Comparison of ENCODE assay signal across 8 mouse cellular contexts in genomic region chr13:37826994-37827262, GRCm38 (mm10). TPM values are rescaled to one million over a fixed set of nuclear protein-coding genes. Genes with fewer than 3 reads are reported as not detected.
DNase-seq lines count a peak whose midpoint lies in the region; ATAC-seq and TF ChIP-seq lines count a peak whose summit lies in the region.

No protein-coding gene starts in this region.

- no peak for TF ChIP-seq CTCF in bone marrow macrophage, adult 2 months (IDR thresholded peaks at IDR 0.05; ENCODE audit: low read depth, low read length)

- H3ac ChIP-seq in myocyte (ENCODE audit: control insufficient read depth, insufficient read length) = peak overlapping the region; percentile 75

- H3K79me2 ChIP-seq in myocyte (ENCODE audit: control insufficient read depth, insufficient read depth) = peaks cover 48% of the 10 kb centered on the region

- DNase-seq in kidney, adult 8-10 months = no peak
- no peak for DNase-seq in adrenal gland, postnatal 4 days (ENCODE audit: low spot score in 2 of 2)
- no peak for DNase-seq in kidney, postnatal 36 days
- no peak for DNase-seq in lung, adult 18-20 months

- peak overlapping the region; percentile 98 for H3K4me2 ChIP-seq in kidney, embryonic 14.5 days (replicated peaks; ENCODE audit: low read depth, low read length)
- peak overlapping the region; percentile 89 for H3K4me2 ChIP-seq in hindbrain, embryonic 16.5 days (ENCODE audit: low read length)
- no peak overlapping the region for H3K4me2 ChIP-seq in myocyte (ENCODE audit: low read depth)

- peak overlapping the region; percentile 91 for H3K9ac ChIP-seq in kidney, embryonic 14.5 days (ENCODE audit: low read depth, low read length)
- H3K9ac ChIP-seq in hindbrain, embryonic 16.5 days (ENCODE audit: low read depth, low read length) = peak overlapping the region; percentile 70

- peak overlapping the region; percentile 85 for H3K27ac ChIP-seq in kidney, embryonic 14.5 days (ENCODE audit: low read depth, low read length)
- peak overlapping the region; percentile 68 for H3K27ac ChIP-seq in bone marrow macrophage, adult 2 months (ENCODE audit: insufficient read depth, low read depth, low read length)
- H3K27ac ChIP-seq in hindbrain, embryonic 16.5 days (ENCODE audit: low read depth, low read length) = peak overlapping the region; percentile 75

- H3K4me3 ChIP-seq in kidney, embryonic 14.5 days (ENCODE audit: low read length) = peak overlapping the region; percentile 87
- peak overlapping the region; percentile 87 for H3K4me3 ChIP-seq in bone marrow macrophage, adult 2 months (ENCODE audit: insufficient read depth, low read length)
- H3K4me3 ChIP-seq in hindbrain, embryonic 16.5 days (ENCODE audit: low read length) = peak overlapping the region; percentile 62
- peak overlapping the region; percentile 88 for H3K4me3 ChIP-seq in myocyte

- no peaks in the 10 kb centered on the region for H3K27me3 ChIP-seq in kidney, embryonic 14.5 days (ENCODE audit: control insufficient read depth, insufficient read depth, low read length)
- H3K27me3 ChIP-seq in hindbrain, embryonic 16.5 days (replicated peaks; ENCODE audit: control insufficient read depth, insufficient read depth, low read length) = peaks cover 16% of the 10 kb centered on the region
- no peaks in the 10 kb centered on the region for H3K27me3 ChIP-seq in myocyte (ENCODE audit: control insufficient read depth, insufficient read depth, insufficient read length)

- peaks cover 38% of the 10 kb centered on the region for H3K4me1 ChIP-seq in kidney, embryonic 14.5 days (ENCODE audit: control insufficient read depth, insufficient read depth, low read length)
- peaks cover 25% of the 10 kb centered on the region for H3K4me1 ChIP-seq in bone marrow macrophage, adult 2 months (ENCODE audit: control insufficient read depth, insufficient read depth, low read length)
- peaks cover 29% of the 10 kb centered on the region for H3K4me1 ChIP-seq in hindbrain, embryonic 16.5 days (ENCODE audit: control insufficient read depth, insufficient read depth, low read depth, low read length)

- no peaks in the 10 kb centered on the region for H3K9me3 ChIP-seq in kidney, embryonic 14.5 days (ENCODE audit: control insufficient read depth, low read length)
- no peaks in the 10 kb centered on the region for H3K9me3 ChIP-seq in hindbrain, embryonic 16.5 days (ENCODE audit: control insufficient read depth, low read length)

- no peak for TF ChIP-seq POLR2A in bone marrow macrophage, adult 2 months (IDR thresholded peaks at IDR 0.05; ENCODE audit: borderline replicate concordance, low read depth, low read length)
- TF ChIP-seq POLR2A in myocyte (IDR thresholded peaks at IDR 0.05; ENCODE audit: insufficient read length, low read depth) = no peak

- ATAC-seq in kidney, embryonic 14.5 days (ENCODE audit: low FRiP score, low TSS enrichment) = no peak; the same call in 1 of the 2 replicates
- peak; percentile 19; the same call in 1 of the 2 replicates for ATAC-seq in hindbrain, embryonic 16.5 days

- no peaks in the 10 kb centered on the region for H3K36me3 ChIP-seq in kidney, embryonic 14.5 days (ENCODE audit: control insufficient read depth, insufficient read depth, low read length)
- H3K36me3 ChIP-seq in hindbrain, embryonic 16.5 days (ENCODE audit: control insufficient read depth, insufficient read depth, low read length) = no peaks in the 10 kb centered on the region
- H3K36me3 ChIP-seq in myocyte (ENCODE audit: control insufficient read depth, insufficient read depth) = no peaks in the 10 kb centered on the region

- under 1% methylated on average over 35 of the region's 36 CpGs for WGBS in kidney, embryonic 14.5 days
- 0% methylated on average over 12 of the region's 36 CpGs for WGBS in hindbrain, embryonic 16.5 days

TF ChIP-seq in myocyte, 11 proteins besides CTCF, POLR2A, EP300 and RAD21:
- no peak for TF ChIP-seq MAX (IDR thresholded peaks at IDR 0.05; ENCODE audit: low read depth)
- TF ChIP-seq TCF3 (IDR thresholded peaks at IDR 0.05; ENCODE audit: insufficient read length, low read depth) = no peak
- no peak for TF ChIP-seq SRF (IDR thresholded peaks at IDR 0.05; ENCODE audit: control insufficient read depth, insufficient read length, low read depth)
- no peak for TF ChIP-seq REST (IDR thresholded peaks at IDR 0.05; ENCODE audit: insufficient read depth, insufficient read length)
- TF ChIP-seq MYOD1 (IDR thresholded peaks at IDR 0.05; ENCODE audit: control insufficient read depth in 1 of 3, insufficient read length in 2 of 3, low read depth in 2 of 3) = no peak
- TF ChIP-seq E2F4 (IDR thresholded peaks at IDR 0.05; ENCODE audit: insufficient read depth) = no peak
- no peak for TF ChIP-seq USF1 (IDR thresholded peaks at IDR 0.05; ENCODE audit: low read depth)
- TF ChIP-seq TCF12 (IDR thresholded peaks at IDR 0.05; ENCODE audit: insufficient read depth, poor library complexity, severe bottlenecking) = no peak
- no peak for TF ChIP-seq CEBPB (IDR thresholded peaks at IDR 0.05; ENCODE audit: insufficient read depth, poor library complexity, severe bottlenecking)
- TF ChIP-seq POLR2AphosphoS2 (IDR thresholded peaks at IDR 0.05; ENCODE audit: insufficient read length, low read depth) = no peak
- TF ChIP-seq MYOG (IDR thresholded peaks at IDR 0.05; ENCODE audit: control insufficient read depth in 1 of 3, insufficient read depth in 1 of 3, insufficient read length in 2 of 3, low read depth in 2 of 3) = no peak

RNA-seq across cellular contexts. Expression of gene Rreb1, which starts 48.7 kb away (rescaled TPM):
- polyA plus RNA-seq in kidney, embryonic 14.5 days (2014; fragmentation: Nextera tagmentation; extraction: Ambion mirVana) = 12.2 and 16.7 TPM in 2 replicates
- polyA plus RNA-seq in bone marrow macrophage, adult 2 months (2012; ENCODE audit: insufficient read depth, insufficient read length, missing spikeins) = 49.3 and 57.2 TPM in 2 replicates
- polyA plus RNA-seq in hindbrain, embryonic 16.5 days (2015; fragmentation: Nextera tagmentation; extraction: Ambion mirVana) = 2.0 and 3.9 TPM in 2 replicates
- polyA plus RNA-seq in myocyte (2012; fragmentation: generic; extraction: Trizol) = 19.7 TPM
- total RNA-seq in adrenal gland, postnatal 4 days (2021) = 10 to 100 TPM; 83.9 to 84.6 TPM
